In the genomic region with DNA sequence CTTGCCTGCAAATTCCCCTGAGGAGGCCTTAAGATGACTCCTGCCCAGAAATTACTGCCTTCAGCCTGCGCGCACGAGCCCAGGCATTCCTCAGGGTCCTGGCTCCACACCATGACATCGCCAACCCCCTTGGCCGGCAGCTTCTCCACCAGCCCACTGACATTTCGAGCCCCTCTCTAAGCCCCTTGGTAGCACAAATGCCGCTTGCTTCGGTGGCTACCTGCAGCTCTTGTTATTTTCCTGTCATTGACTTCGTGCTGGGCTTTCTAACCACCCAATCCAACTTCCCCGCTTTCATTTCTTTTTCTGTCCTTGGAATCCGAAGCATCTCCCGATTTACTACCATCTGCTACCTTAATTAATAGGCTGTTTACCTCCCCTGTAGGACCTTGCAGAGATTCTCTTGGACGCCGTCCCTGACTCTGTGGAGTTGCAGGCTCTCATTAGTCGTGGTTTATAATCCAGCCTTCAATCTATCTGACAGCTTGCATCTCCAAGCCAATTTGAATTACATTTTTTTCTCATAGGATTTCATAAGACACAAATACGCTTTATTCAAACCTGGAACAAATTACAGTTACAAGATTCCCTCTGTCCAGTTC, we compare ENCODE assay signal across 8 mouse cellular contexts.
A peak's percentile ranks its signal among the peaks of the same experiment; 100 is the strongest.
DNase-seq lines count a peak whose midpoint lies in the region; ATAC-seq lines count a peak whose summit lies in the region.

No protein-coding gene starts in this region.

- H3K9ac ChIP-seq in embryonic facial prominence, embryonic 13.5 days, result no peak overlapping the region
- H3K9ac ChIP-seq in stomach, embryonic 15.5 days, result no peak overlapping the region

- no peak overlapping the region for H3K4me3 ChIP-seq in embryonic facial prominence, embryonic 13.5 days
- H3K4me3 ChIP-seq in limb, embryonic 10.5 days, result no peak overlapping the region; the same call in 1 of the 2 replicates
- no peak overlapping the region for H3K4me3 ChIP-seq in stomach, embryonic 15.5 days (replicated peaks)

- DNase-seq in layer of hippocampus, adult 11-12 months (ENCODE audit: low spot score), result peak; percentile 18
- DNase-seq in layer of hippocampus, postnatal 10 days (ENCODE audit: low spot score in 2 of 2), result no peak
- DNase-seq in limb, embryonic 10.5 days (ENCODE audit: low spot score), result no peak
- no peak for DNase-seq in natural killer cell, adult 2 months (ENCODE audit: low spot score in 2 of 2)
- no peak for DNase-seq in MN1 (ENCODE audit: low spot score)
- DNase-seq in ovary, adult 18-20 months (ENCODE audit: low spot score), result no peak

- H3K9me3 ChIP-seq in embryonic facial prominence, embryonic 13.5 days, result no peaks in the 10 kb centered on the region
- H3K9me3 ChIP-seq in limb, embryonic 10.5 days (replicated peaks), result no peaks in the 10 kb centered on the region
- no peaks in the 10 kb centered on the region for H3K9me3 ChIP-seq in stomach, embryonic 15.5 days

- H3K27ac ChIP-seq in embryonic facial prominence, embryonic 13.5 days, result peak overlapping the region; percentile 55; the same call in 1 of the 2 replicates
- H3K27ac ChIP-seq in limb, embryonic 10.5 days, result peak overlapping the region; percentile 58; the same call in 1 of the 2 replicates
- 0 out of 2 replicates have a peak overlapping the region, but pooled peaks have one; percentile 5 for H3K27ac ChIP-seq in stomach, embryonic 15.5 days

- peak overlapping the region; percentile 39 for H3K4me2 ChIP-seq in embryonic facial prominence, embryonic 13.5 days
- no peak overlapping the region for H3K4me2 ChIP-seq in stomach, embryonic 15.5 days

- no peaks in the 10 kb centered on the region for H3K36me3 ChIP-seq in embryonic facial prominence, embryonic 13.5 days
- H3K36me3 ChIP-seq in limb, embryonic 10.5 days, result no peaks in the 10 kb centered on the region
- no peaks in the 10 kb centered on the region for H3K36me3 ChIP-seq in stomach, embryonic 15.5 days

- ATAC-seq in embryonic facial prominence, embryonic 13.5 days (ENCODE audit: insufficient number of reproducible peaks, insufficient read depth, low FRiP score, low TSS enrichment, low read depth), result no peak
- no peak for ATAC-seq in stomach, embryonic 15.5 days (ENCODE audit: insufficient read depth, low FRiP score, low read depth)

- no peaks in the 10 kb centered on the region for H3K27me3 ChIP-seq in embryonic facial prominence, embryonic 13.5 days
- no peaks in the 10 kb centered on the region for H3K27me3 ChIP-seq in limb, embryonic 10.5 days (ENCODE audit: low read depth, poor library complexity, severe bottlenecking)
- no peaks in the 10 kb centered on the region for H3K27me3 ChIP-seq in stomach, embryonic 15.5 days (replicated peaks)

- peaks cover 30% of the 10 kb centered on the region for H3K4me1 ChIP-seq in embryonic facial prominence, embryonic 13.5 days
- peaks cover 19% of the 10 kb centered on the region for H3K4me1 ChIP-seq in limb, embryonic 10.5 days
- H3K4me1 ChIP-seq in stomach, embryonic 15.5 days, result 0 out of 2 replicates have a peak, but pooled peaks cover 2% of the 10 kb centered on the region

- WGBS in embryonic facial prominence, embryonic 13.5 days, result 17% methylated on average over 16 of the region's 16 CpGs
- WGBS in limb, embryonic 10.5 days, result 23% methylated on average over 16 of the region's 16 CpGs
- WGBS in stomach, embryonic 15.5 days, result 31% methylated on average over 16 of the region's 16 CpGs

Comparison
In these comparisons a context has a peak if more than half of its experiments do, and no peak if none do; other contexts are left out.
1. H3K27ac ChIP-seq: peak in every context shown above with its lines; median percentile 58 in limb, embryonic 10.5 days; 55 in embryonic facial prominence, embryonic 13.5 days; 5 in stomach, embryonic 15.5 days.